Mouse (Mus musculus): ENCODE measurements around the gene Psma3. TPM values are rescaled to one million over a fixed set of nuclear protein-coding genes. Genes with fewer than 3 reads are reported as not detected.

Gene Psma3
- polyA plus RNA-seq, 1 experiment = 222 TPM

GRCm38 (mm10) chr12:71003760-71004426 lies 29.5 kb downstream of the Psma3 start:
- TF ChIP-seq CTCF (IDR thresholded peaks at IDR 0.05; ENCODE audit: borderline replicate concordance, extremely low read depth, insufficient read depth, insufficient read length) (no peak), POLR2A (IDR thresholded peaks at IDR 0.05; ENCODE audit: borderline replicate concordance, extremely low read depth, insufficient read depth, insufficient read length, poor library complexity, severe bottlenecking) (no peak)

GRCm38 (mm10) chr12:71006141-71006540 lies 31.7 kb downstream of the Psma3 start:
- TF ChIP-seq CTCF (IDR thresholded peaks at IDR 0.05; ENCODE audit: borderline replicate concordance, extremely low read depth, insufficient read depth, insufficient read length) = no peak
- no peak for TF ChIP-seq POLR2A (IDR thresholded peaks at IDR 0.05; ENCODE audit: borderline replicate concordance, extremely low read depth, insufficient read depth, insufficient read length, poor library complexity, severe bottlenecking)

More at GRCm38 (mm10) chr12:71003760-71004426, 29.5 kb downstream of the Psma3 start:
- DNase-seq (ENCODE audit: low read depth) = no peak

GRCm38 (mm10) chr12:71006901-71007300 lies 32.5 kb downstream of the Psma3 start:
- DNase-seq (ENCODE audit: low read depth) = no peak
- no peak for TF ChIP-seq CTCF (IDR thresholded peaks at IDR 0.05; ENCODE audit: borderline replicate concordance, extremely low read depth, insufficient read depth, insufficient read length)

More at GRCm38 (mm10) chr12:71006141-71006540, 31.7 kb downstream of the Psma3 start:
- no peak for DNase-seq (ENCODE audit: low read depth)

GRCm38 (mm10) chr12:71009769-71010168 lies 35.3 kb downstream of the Psma3 start:
- no peak for TF ChIP-seq CTCF (IDR thresholded peaks at IDR 0.05; ENCODE audit: borderline replicate concordance, extremely low read depth, insufficient read depth, insufficient read length)
- no peak for TF ChIP-seq POLR2A (IDR thresholded peaks at IDR 0.05; ENCODE audit: borderline replicate concordance, extremely low read depth, insufficient read depth, insufficient read length, poor library complexity, severe bottlenecking)
- no peak for DNase-seq (ENCODE audit: low read depth)

GRCm38 (mm10) chr12:71014845-71015362 lies 40.5 kb downstream of the Psma3 start:
- TF ChIP-seq POLR2A (IDR thresholded peaks at IDR 0.05; ENCODE audit: borderline replicate concordance, extremely low read depth, insufficient read depth, insufficient read length, poor library complexity, severe bottlenecking) = no peak
- no peak for TF ChIP-seq CTCF (IDR thresholded peaks at IDR 0.05; ENCODE audit: borderline replicate concordance, extremely low read depth, insufficient read depth, insufficient read length)
- peak; percentile 56 for DNase-seq (ENCODE audit: low read depth)

- peak; percentile 100 for DNase-seq (ENCODE audit: low read depth)
- TF ChIP-seq CTCF (IDR thresholded peaks at IDR 0.05; ENCODE audit: borderline replicate concordance, extremely low read depth, insufficient read depth, insufficient read length) (no peak), POLR2A (IDR thresholded peaks at IDR 0.05; ENCODE audit: borderline replicate concordance, extremely low read depth, insufficient read depth, insufficient read length, poor library complexity, severe bottlenecking) (peak; percentile 78)
Measured at GRCm38 (mm10) chr12:71015363-71016210, 41.2 kb downstream of the Psma3 start, which contains the start of gene Arid4a. Gene Arid4a (plus strand): TSS chr12:71015990.

- TF ChIP-seq CTCF (IDR thresholded peaks at IDR 0.05; ENCODE audit: borderline replicate concordance, extremely low read depth, insufficient read depth, insufficient read length) (no peak), POLR2A (IDR thresholded peaks at IDR 0.05; ENCODE audit: borderline replicate concordance, extremely low read depth, insufficient read depth, insufficient read length, poor library complexity, severe bottlenecking) (no peak)
- no peak for DNase-seq (ENCODE audit: low read depth)
Measured at GRCm38 (mm10) chr12:71016211-71016502, 41.7 kb downstream of the Psma3 start.

- DNase-seq (ENCODE audit: low read depth) = peak; percentile 41
- TF ChIP-seq POLR2A (IDR thresholded peaks at IDR 0.05; ENCODE audit: borderline replicate concordance, extremely low read depth, insufficient read depth, insufficient read length, poor library complexity, severe bottlenecking) (no peak), CTCF (IDR thresholded peaks at IDR 0.05; ENCODE audit: borderline replicate concordance, extremely low read depth, insufficient read depth, insufficient read length) (no peak)
Measured at GRCm38 (mm10) chr12:71016503-71017241, 42.3 kb downstream of the Psma3 start.

- TF ChIP-seq CTCF (IDR thresholded peaks at IDR 0.05; ENCODE audit: borderline replicate concordance, extremely low read depth, insufficient read depth, insufficient read length) (no peak), POLR2A (IDR thresholded peaks at IDR 0.05; ENCODE audit: borderline replicate concordance, extremely low read depth, insufficient read depth, insufficient read length, poor library complexity, severe bottlenecking) (no peak)
Measured at GRCm38 (mm10) chr12:71017242-71017571, 42.8 kb downstream of the Psma3 start.

GRCm38 (mm10) chr12:71017827-71018226 lies 43.4 kb downstream of the Psma3 start:
- TF ChIP-seq CTCF (IDR thresholded peaks at IDR 0.05; ENCODE audit: borderline replicate concordance, extremely low read depth, insufficient read depth, insufficient read length) (no peak), POLR2A (IDR thresholded peaks at IDR 0.05; ENCODE audit: borderline replicate concordance, extremely low read depth, insufficient read depth, insufficient read length, poor library complexity, severe bottlenecking) (no peak)
- DNase-seq (ENCODE audit: low read depth) = no peak

More at GRCm38 (mm10) chr12:71017242-71017571, 42.8 kb downstream of the Psma3 start:
- no peak for DNase-seq (ENCODE audit: low read depth)

- TF ChIP-seq POLR2A (IDR thresholded peaks at IDR 0.05; ENCODE audit: borderline replicate concordance, extremely low read depth, insufficient read depth, insufficient read length, poor library complexity, severe bottlenecking) (no peak), CTCF (IDR thresholded peaks at IDR 0.05; ENCODE audit: borderline replicate concordance, extremely low read depth, insufficient read depth, insufficient read length) (no peak)
- no peak for DNase-seq (ENCODE audit: low read depth)
Measured at GRCm38 (mm10) chr12:71019211-71019610, 44.8 kb downstream of the Psma3 start.

Measured in brain, embryonic 14.5 days (tissue).